Mouse (Mus musculus) hindbrain, postnatal 0 days (tissue): ENCODE measurements at regions not wholly inside any gene's neighbourhood (a gene's known extent, or its start where the extent isn't known, plus 50 kb on each side); places are given as distances from the start of the nearest gene placed in this dataset.

ENCODE experiments used
- ATAC-seq: fragments of 200-750 bp; cut with Nextera tagmentation; 2 replicates; pipeline ENCODE4 v1.8.0; 2017; ENCODE audit warnings: mild to moderate bottlenecking, moderate TSS enrichment, moderate library complexity
- DNase-seq: peaks from one replicate; pipeline ENCODE4 v3.0.0-alpha.2; 2015; ENCODE audit warnings: low spot score
- H3K27ac ChIP-seq: fragments of 300-500 bp; sonication (generic); 2 replicates; pipeline ENCODE4 v1.5.1; 2014; ENCODE audit warnings: mild to moderate bottlenecking
- H3K27me3 ChIP-seq: fragments of 300-500 bp; sonication (generic); 2 replicates; pipeline ENCODE4 v1.6.1; 2014; ENCODE audit warnings: low read length, mixed read lengths; ENCODE audit not compliant: insufficient read depth
- H3K36me3 ChIP-seq: fragments of 300-500 bp; sonication (generic); 2 replicates; pipeline ENCODE4 v1.6.1; 2014; ENCODE audit warnings: low read length, mixed read lengths; ENCODE audit not compliant: insufficient read depth
- H3K4me1 ChIP-seq: fragments of 300-500 bp; sonication (generic); 2 replicates; pipeline ENCODE4 v1.6.1; 2014; ENCODE audit warnings: antibody characterized with exemption, low read length, mixed read lengths; ENCODE audit not compliant: insufficient read depth
- H3K4me2 ChIP-seq: fragments of 300-500 bp; sonication (generic); 2 replicates; pipeline ENCODE4 v1.6.1; 2014; ENCODE audit warnings: low read depth, mild to moderate bottlenecking, low read length, moderate library complexity, mixed read lengths
- H3K4me3 ChIP-seq: fragments of 300-500 bp; sonication (generic); 2 replicates; pipeline ENCODE4 v1.5.1; 2014; ENCODE audit warnings: low read length
- H3K9ac ChIP-seq: fragments of 300-500 bp; sonication (generic); replicated peaks from 2 replicates; pipeline ENCODE4 v1.6.1; 2014; ENCODE audit warnings: mild to moderate bottlenecking, low read length, moderate library complexity, mixed read lengths
- H3K9me3 ChIP-seq: fragments of 300-500 bp; sonication (generic); 2 replicates; pipeline ENCODE4 v1.6.1; 2016; ENCODE audit warnings: low read length, mixed read lengths
- CTCF ChIP-seq: IDR thresholded peaks from 2 replicates; pipeline ENCODE4 v1.5.1; 2016; ENCODE audit warnings: antibody characterized with exemption, control low read depth, low read depth
- WGBS: fragments of 180-500 bp; shearing (Covaris S2); extraction: QIAGEN DNeasy Blood & Tissue Kit; methylation state at CpG from one replicate; pipeline ENCODE4 v1.1.7; 2014; 5-methylcytosine and 5-hydroxymethylcytosine counted together

- H3K9me3 ChIP-seq, result no peaks in the 10 kb centered on the region
- DNase-seq (no peak), ATAC-seq (no peak)
- H3K36me3 ChIP-seq, result no peaks in the 10 kb centered on the region
- TF ChIP-seq CTCF, result no peak
- 56% methylated on average over 2 of the region's 2 CpGs for WGBS
- no peaks in the 10 kb centered on the region for H3K27me3 ChIP-seq
- no peak overlapping the region for H3K4me2 ChIP-seq
- no peak overlapping the region for H3K27ac ChIP-seq
- no peaks in the 10 kb centered on the region for H3K4me1 ChIP-seq
- no peak overlapping the region for H3K9ac ChIP-seq
- no peak overlapping the region for H3K4me3 ChIP-seq
Observed at GRCm38 (mm10) chr12:13779752-13780151, 372.1 kb downstream of the Fam84a start.

- no peak for ATAC-seq
- DNase-seq, result no peak
- no peaks in the 10 kb centered on the region for H3K36me3 ChIP-seq
- no peak overlapping the region for H3K4me2 ChIP-seq
- no peaks in the 10 kb centered on the region for H3K27me3 ChIP-seq
- WGBS, result 70% methylated on average over 1 of the region's 1 CpGs
- H3K27ac ChIP-seq, result no peak overlapping the region
- no peak for TF ChIP-seq CTCF
- H3K9ac ChIP-seq, result no peak overlapping the region
- no peaks in the 10 kb centered on the region for H3K9me3 ChIP-seq
- H3K4me3 ChIP-seq, result no peak overlapping the region
- no peaks in the 10 kb centered on the region for H3K4me1 ChIP-seq
Observed at GRCm38 (mm10) chr12:13776687-13777086, 375.2 kb downstream of the Fam84a start.

DNA sequence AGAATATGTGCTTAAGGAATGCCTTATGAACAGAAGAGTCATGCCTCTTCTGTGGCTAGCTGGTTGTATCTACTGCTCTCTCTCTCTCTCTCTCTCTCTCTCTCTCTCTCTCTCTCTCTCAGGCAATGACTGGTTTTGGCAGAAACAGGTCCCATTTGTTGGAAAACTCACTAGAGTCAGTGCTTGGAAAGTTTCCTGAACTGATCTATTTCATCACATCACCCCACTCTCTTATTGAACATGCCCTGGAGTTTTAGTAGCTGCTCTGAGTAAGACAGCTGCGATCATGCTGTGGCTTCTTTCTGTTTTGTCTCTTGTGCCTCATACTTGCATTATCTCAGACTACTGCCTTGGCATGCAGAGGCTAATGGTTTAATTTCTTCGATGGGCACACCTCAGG, 382.2 kb downstream of the Fam84a start:
- no peak overlapping the region for H3K9ac ChIP-seq
- no peak for DNase-seq
- no peak overlapping the region for H3K27ac ChIP-seq
- H3K4me2 ChIP-seq, result no peak overlapping the region
- H3K4me1 ChIP-seq, result no peaks in the 10 kb centered on the region
- H3K36me3 ChIP-seq, result no peaks in the 10 kb centered on the region
- ATAC-seq, result no peak
- H3K9me3 ChIP-seq, result no peaks in the 10 kb centered on the region
- no peaks in the 10 kb centered on the region for H3K27me3 ChIP-seq
- 77% methylated on average over 2 of the region's 2 CpGs for WGBS
- no peak for TF ChIP-seq CTCF
- H3K4me3 ChIP-seq, result no peak overlapping the region

GRCm38 (mm10) chr12:13769156-13769555, 382.7 kb downstream of the Fam84a start:
- H3K9me3 ChIP-seq, result no peaks in the 10 kb centered on the region
- H3K4me2 ChIP-seq, result no peak overlapping the region
- ATAC-seq (no peak), DNase-seq (peak; percentile 15)
- H3K4me3 ChIP-seq, result no peak overlapping the region
- no peak for TF ChIP-seq CTCF
- no peaks in the 10 kb centered on the region for H3K27me3 ChIP-seq
- H3K4me1 ChIP-seq, result no peaks in the 10 kb centered on the region
- H3K9ac ChIP-seq, result no peak overlapping the region
- no peak overlapping the region for H3K27ac ChIP-seq
- no peaks in the 10 kb centered on the region for H3K36me3 ChIP-seq
- 65% methylated on average over 4 of the region's 4 CpGs for WGBS

- no peak overlapping the region for H3K4me2 ChIP-seq
- no peaks in the 10 kb centered on the region for H3K9me3 ChIP-seq
- no peaks in the 10 kb centered on the region for H3K4me1 ChIP-seq
- H3K4me3 ChIP-seq, result no peak overlapping the region
- no peaks in the 10 kb centered on the region for H3K27me3 ChIP-seq
- no peak for TF ChIP-seq CTCF
- no peak overlapping the region for H3K9ac ChIP-seq
- DNase-seq (peak; percentile 39), ATAC-seq (0 out of 2 replicates have a peak, but pooled peaks have one; percentile 21)
- H3K27ac ChIP-seq, result no peak overlapping the region
- H3K36me3 ChIP-seq, result no peaks in the 10 kb centered on the region
- 70% methylated on average over 3 of the region's 3 CpGs for WGBS
Observed at GRCm38 (mm10) chr12:13766486-13766885, 385.4 kb downstream of the Fam84a start.

- 70% methylated on average over 2 of the region's 2 CpGs for WGBS
- no peak for TF ChIP-seq CTCF
- Histone ChIP-seq H3K4me1 (no peaks in the 10 kb centered on the region), H3K27me3 (no peaks in the 10 kb centered on the region), H3K4me2 (no peak overlapping the region), H3K9ac (no peak overlapping the region), H3K4me3 (no peak overlapping the region), H3K9me3 (no peaks in the 10 kb centered on the region), H3K27ac (no peak overlapping the region), H3K36me3 (no peaks in the 10 kb centered on the region)
- no peak for ATAC-seq
- DNase-seq, result no peak
Observed at GRCm38 (mm10) chr12:13753878-13754277, 398.0 kb downstream of the Fam84a start.

DNA sequence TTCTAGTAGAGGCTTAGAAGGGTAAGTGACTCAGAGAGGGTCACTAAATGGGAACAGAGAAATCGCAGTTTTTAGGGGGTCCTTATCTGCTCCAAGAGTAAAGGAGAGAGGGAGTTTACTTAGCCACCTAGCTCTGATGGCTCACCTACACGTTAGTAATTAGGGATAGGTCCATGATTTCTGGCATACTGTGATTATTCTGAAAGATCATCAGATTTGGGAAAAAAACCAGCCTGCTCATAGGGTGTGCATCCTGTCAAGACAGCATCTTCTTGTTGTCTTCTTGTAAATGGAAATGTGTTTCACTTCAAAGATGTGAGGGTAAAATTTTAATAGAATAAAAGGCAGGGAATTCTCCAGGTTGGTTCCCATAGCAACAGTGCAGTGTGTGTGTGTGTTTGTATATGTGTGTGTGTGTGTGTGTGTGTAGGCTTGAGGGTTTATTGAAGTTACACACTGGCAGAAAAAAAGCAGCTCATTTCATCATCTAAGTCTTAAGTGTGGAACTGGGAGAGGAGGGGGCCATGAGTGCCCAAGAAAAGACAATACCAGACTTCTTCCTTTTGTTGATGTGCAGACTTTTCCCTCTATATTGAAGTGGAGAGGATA, 407.4 kb downstream of the Fam84a start:
- no peaks in the 10 kb centered on the region for H3K9me3 ChIP-seq
- no peak overlapping the region for H3K9ac ChIP-seq
- H3K27me3 ChIP-seq, result no peaks in the 10 kb centered on the region
- H3K27ac ChIP-seq, result no peak overlapping the region
- H3K4me3 ChIP-seq, result no peak overlapping the region
- 0 out of 2 replicates have a peak, but pooled peaks cover 4% of the 10 kb centered on the region for H3K4me1 ChIP-seq
- ATAC-seq (peak; percentile 70), DNase-seq (peak; percentile 64)
- TF ChIP-seq CTCF, result no peak
- no peaks in the 10 kb centered on the region for H3K36me3 ChIP-seq
- 69% methylated on average over 2 of the region's 2 CpGs for WGBS
- H3K4me2 ChIP-seq, result no peak overlapping the region
